Mouse (Mus musculus) T-helper 1 cell (primary cell): Measurements from ENCODE around the gene Idh3b.

ENCODE experiments used
- in situ Hi-C: fragments of 300-600 bp; cut with MboI, MseI; formaldehyde crosslinking; loops from one replicate; pipeline ENCODE4 v1.15.1; 2025; ENCODE audit warnings: high pct_unique_total_duplicates

Idh3b gene

GRCm38 (mm10) chr2:130268074-130268473 is 16.3 kb downstream of the Idh3b start:
- in situ Hi-C loops: no loop called here

- in situ Hi-C loops: no loop called here
Observed at GRCm38 (mm10) chr2:130265520-130265919, 18.8 kb downstream of the Idh3b start.

- in situ Hi-C loops: no loop called here
Observed at GRCm38 (mm10) chr2:130262398-130262797, 21.9 kb downstream of the Idh3b start.

- in situ Hi-C loops: no loop called here
Observed at GRCm38 (mm10) chr2:130261914-130262313, 22.4 kb downstream of the Idh3b start.

GRCm38 (mm10) chr2:130260822-130261221 is 23.5 kb downstream of the Idh3b start:
- in situ Hi-C loops: no loop called here

- in situ Hi-C loops: no loop called here
Observed at GRCm38 (mm10) chr2:130256762-130257161, 27.6 kb downstream of the Idh3b start.

- in situ Hi-C loops: no loop called here
Observed at GRCm38 (mm10) chr2:130248226-130248625, 36.1 kb downstream of the Idh3b start.

GRCm38 (mm10) chr2:130246912-130247311 is 37.4 kb downstream of the Idh3b start:
- in situ Hi-C loops: no loop called here
